In genomic region chr6:29031216-29031615, GRCm38 (mm10) we compare ENCODE assay signal across 8 mouse cellular contexts. TPM values are rescaled to one million over a fixed set of nuclear protein-coding genes. Genes with fewer than 3 reads are reported as not detected.
A peak's percentile ranks its signal among the peaks of the same experiment; 100 is the strongest.
DNase-seq lines count a peak whose midpoint lies in the region; ATAC-seq and TF ChIP-seq lines count a peak whose summit lies in the region.

No protein-coding gene starts in this region.

- peak; percentile 74; the same call in 1 of the 2 replicates for ATAC-seq in forebrain, embryonic 14.5 days
- ATAC-seq in intestine, embryonic 16.5 days: peak; percentile 52; the same call in 1 of the 2 replicates
- ATAC-seq in neural tube, embryonic 14.5 days (ENCODE audit: low read depth): peak; percentile 52; the same call in 1 of the 2 replicates
- ATAC-seq in inflammation-experienced regulatory T-cells, adult 6 months: no peak

- H3K4me2 ChIP-seq in forebrain, embryonic 14.5 days (ENCODE audit: low read length): no peak overlapping the region
- H3K4me2 ChIP-seq in intestine, embryonic 16.5 days (ENCODE audit: low read depth, low read length): no peak overlapping the region
- H3K4me2 ChIP-seq in neural tube, embryonic 14.5 days (ENCODE audit: low read depth, low read length): no peak overlapping the region

- 44% methylated on average over 6 of the region's 6 CpGs for WGBS in forebrain, embryonic 14.5 days
- WGBS in intestine, embryonic 16.5 days: 70% methylated on average over 6 of the region's 6 CpGs
- 58% methylated on average over 6 of the region's 6 CpGs for WGBS in neural tube, embryonic 14.5 days
- WGBS in thymus, adult 2 months: 94% methylated on average over 6 of the region's 6 CpGs

- peaks cover 11% of the 10 kb centered on the region for H3K4me1 ChIP-seq in forebrain, embryonic 14.5 days (ENCODE audit: control insufficient read depth, insufficient read depth, low read length)
- no peaks in the 10 kb centered on the region for H3K4me1 ChIP-seq in intestine, embryonic 16.5 days (ENCODE audit: control insufficient read depth, insufficient read depth, low read length)
- no peaks in the 10 kb centered on the region for H3K4me1 ChIP-seq in neural tube, embryonic 14.5 days (ENCODE audit: control insufficient read depth, insufficient read depth, low read length)
- no peaks in the 10 kb centered on the region for H3K4me1 ChIP-seq in thymus, adult 2 months (replicated peaks; ENCODE audit: control insufficient read depth, insufficient read depth, low read length)

- DNase-seq in layer of hippocampus, adult 9-11 months: peak; percentile 14
- no peak for DNase-seq in layer of hippocampus, adult 2 months (ENCODE audit: low spot score in 2 of 2)
- peak; percentile 58 for DNase-seq in adrenal gland, adult 8-10 months
- DNase-seq in forebrain, embryonic 14.5 days (ENCODE audit: low spot score): peak; percentile 82
- DNase-seq in thymus, adult 2 months: no peak

- TF ChIP-seq POLR2A in thymus, adult 2 months (IDR thresholded peaks at IDR 0.05; ENCODE audit: control insufficient read depth, extremely low read depth, insufficient read depth, low read length, poor library complexity): no peak

- no peak overlapping the region for H3K4me3 ChIP-seq in layer of hippocampus, adult 2 months
- H3K4me3 ChIP-seq in forebrain, embryonic 14.5 days (ENCODE audit: low read depth, low read length): no peak overlapping the region
- H3K4me3 ChIP-seq in intestine, embryonic 16.5 days (ENCODE audit: low read length): no peak overlapping the region
- no peak overlapping the region for H3K4me3 ChIP-seq in neural tube, embryonic 14.5 days (ENCODE audit: low read depth, low read length)
- no peak overlapping the region for H3K4me3 ChIP-seq in thymus, adult 2 months (ENCODE audit: control insufficient read depth, insufficient read depth, low read length)

- H3K9ac ChIP-seq in forebrain, embryonic 14.5 days (ENCODE audit: low read length): no peak overlapping the region
- no peak overlapping the region for H3K9ac ChIP-seq in intestine, embryonic 16.5 days (ENCODE audit: low read depth, low read length)
- H3K9ac ChIP-seq in neural tube, embryonic 14.5 days (replicated peaks; ENCODE audit: low read depth, low read length): no peak overlapping the region

- no peaks in the 10 kb centered on the region for H3K36me3 ChIP-seq in forebrain, embryonic 14.5 days (ENCODE audit: control insufficient read depth, insufficient read depth, low read length)
- H3K36me3 ChIP-seq in intestine, embryonic 16.5 days (ENCODE audit: control insufficient read depth, insufficient read depth, low read length): no peaks in the 10 kb centered on the region
- no peaks in the 10 kb centered on the region for H3K36me3 ChIP-seq in neural tube, embryonic 14.5 days (ENCODE audit: control insufficient read depth, insufficient read depth, low read length)
- no peaks in the 10 kb centered on the region for H3K36me3 ChIP-seq in thymus, adult 2 months (ENCODE audit: control insufficient read depth, insufficient read depth, low read length)

- H3K27ac ChIP-seq in layer of hippocampus, adult 2 months: no peak overlapping the region
- H3K27ac ChIP-seq in forebrain, embryonic 14.5 days (ENCODE audit: low read depth, low read length): no peak overlapping the region
- H3K27ac ChIP-seq in intestine, embryonic 16.5 days (ENCODE audit: low read length): no peak overlapping the region
- no peak overlapping the region for H3K27ac ChIP-seq in neural tube, embryonic 14.5 days (ENCODE audit: low read depth, low read length)
- no peak overlapping the region for H3K27ac ChIP-seq in thymus, adult 2 months (ENCODE audit: control insufficient read depth, insufficient read depth, low read length)

- no peak for TF ChIP-seq CTCF in layer of hippocampus, adult 2 months (conservative IDR thresholded peaks at IDR 0.05)
- TF ChIP-seq CTCF in thymus, adult 2 months (IDR thresholded peaks at IDR 0.05; ENCODE audit: borderline replicate concordance, control insufficient read depth, extremely low read depth, insufficient read depth, low read length, poor library complexity): no peak

- H3K9me3 ChIP-seq in forebrain, embryonic 14.5 days (replicated peaks; ENCODE audit: control insufficient read depth, low read length): no peaks in the 10 kb centered on the region
- no peaks in the 10 kb centered on the region for H3K9me3 ChIP-seq in intestine, embryonic 16.5 days (ENCODE audit: control insufficient read depth, low read length)
- H3K9me3 ChIP-seq in neural tube, embryonic 14.5 days (ENCODE audit: control insufficient read depth, low read length): no peaks in the 10 kb centered on the region

- no peaks in the 10 kb centered on the region for H3K27me3 ChIP-seq in forebrain, embryonic 14.5 days (replicated peaks; ENCODE audit: control insufficient read depth, insufficient read depth, low read length)
- no peaks in the 10 kb centered on the region for H3K27me3 ChIP-seq in intestine, embryonic 16.5 days (replicated peaks; ENCODE audit: control insufficient read depth, insufficient read depth, low read length)
- no peaks in the 10 kb centered on the region for H3K27me3 ChIP-seq in neural tube, embryonic 14.5 days (ENCODE audit: control insufficient read depth, insufficient read depth, low read length)
- H3K27me3 ChIP-seq in thymus, adult 2 months (ENCODE audit: control insufficient read depth, insufficient read depth, low read length): no peaks in the 10 kb centered on the region

RNA-seq across cellular contexts. Expression of gene Lep, which starts 28.8 kb away (rescaled TPM):
- total RNA-seq in layer of hippocampus, adult 2 months (2021): not detected
- total RNA-seq in adrenal gland, adult 8-10 months (2022): 100 to 1,000 TPM in 1 of 4 experiments, 10 to 100 TPM in 1, 1 to 10 TPM in 2; 2.5 to 252 (median 51.1) TPM
- not detected in 2 replicates for polyA plus RNA-seq in forebrain, embryonic 14.5 days (2014; fragmentation: Nextera tagmentation; extraction: Ambion mirVana)
- polyA plus RNA-seq in intestine, embryonic 16.5 days (2015; fragmentation: Nextera tagmentation; extraction: Ambion mirVana): not detected in 2 replicates
- 0.05 TPM in 1 of 2 replicates, not detected in the other for polyA plus RNA-seq in neural tube, embryonic 14.5 days (2014; fragmentation: Nextera tagmentation; extraction: Ambion mirVana)
- polyA plus RNA-seq in thymus, adult 2 months (2012; rRNA removed): 1.3 and 3.0 TPM in 2 replicates
- polyA plus RNA-seq in inflammation-experienced regulatory T-cells, adult 6 months (2017; shearing (Covaris generic)): not detected

Comparison
In these comparisons a context has a peak if more than half of its experiments do, and no peak if none do; other contexts are left out.
1. DNase-seq: peak in layer of hippocampus, adult 9-11 months (single experiment), adrenal gland, adult 8-10 months (single experiment) and forebrain, embryonic 14.5 days (single experiment); none in layer of hippocampus, adult 2 months (0 of 2) and thymus, adult 2 months (single experiment).